Mouse (Mus musculus) E14TG2a.4 (cell line): ENCODE data around the gene Wdr19.

ENCODE experiments used
- CTCF ChIP-seq: conservative IDR thresholded peaks from 2 replicates; pipeline ENCODE4 v1.5.1; 2014; ENCODE audit warnings: low read length
- NANOG ChIP-seq: IDR thresholded peaks from 2 replicates; pipeline ENCODE4 v1.6.1; 2014; ENCODE audit warnings: borderline replicate concordance, low read length, mixed read lengths

DNA sequence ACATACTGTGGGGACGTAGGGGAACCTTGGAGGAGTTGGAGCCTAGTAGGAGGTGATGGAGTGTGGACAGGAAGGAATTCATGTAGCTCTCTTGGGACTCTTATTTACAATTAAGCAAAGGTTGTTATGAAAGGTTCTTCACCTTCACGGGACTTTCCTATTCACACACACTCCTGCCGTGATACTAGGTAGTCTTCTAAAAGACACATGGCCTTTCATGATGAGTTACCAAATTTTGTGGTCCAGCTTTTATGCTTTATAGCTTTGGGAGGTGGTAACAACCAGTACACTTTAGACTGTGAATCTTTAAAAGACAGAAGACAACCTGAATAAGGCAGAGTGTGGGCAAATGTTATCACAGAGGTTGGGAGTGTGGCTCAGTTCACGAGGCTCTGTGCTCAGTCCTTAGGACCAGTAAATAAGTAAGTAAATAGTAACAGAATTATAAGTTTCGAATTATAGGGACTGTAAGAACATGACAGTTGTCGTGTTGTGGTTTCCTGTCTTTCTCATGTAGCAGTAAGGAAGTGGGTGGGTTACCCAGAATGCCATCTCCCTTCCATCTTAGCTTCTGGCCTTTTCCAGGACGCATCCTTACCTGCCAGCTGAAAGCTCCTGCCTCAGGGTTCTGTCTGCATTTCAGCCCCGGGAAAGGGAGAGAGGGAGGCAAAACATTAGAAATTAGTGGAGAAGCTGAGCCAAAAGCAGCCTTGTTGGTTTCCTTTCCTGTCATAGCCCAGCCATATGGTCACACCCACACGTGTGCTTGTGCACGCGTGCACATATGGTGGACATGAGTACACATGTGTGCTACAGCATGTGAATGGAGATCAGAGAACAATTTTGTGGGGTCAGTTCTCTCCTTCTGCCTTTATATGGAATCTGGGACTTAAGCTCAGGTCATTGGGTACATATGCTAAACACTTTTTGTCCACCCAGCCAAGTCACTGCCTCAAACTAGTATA, 18.1 kb downstream of the Wdr19 start:
- TF ChIP-seq CTCF = no peak
- no peak for TF ChIP-seq NANOG
